Mouse (Mus musculus) gastrocnemius, adult 8-10 months (tissue): ENCODE measurements around the gene Aff3. TPM values are rescaled to one million over a fixed set of nuclear protein-coding genes. Genes with fewer than 3 reads are reported as not detected.

Source experiments
- DNase-seq, 2 experiments: peaks; one replicate each; pipeline ENCODE4 v3.0.0; 2022; ENCODE audit warnings: low spot score in 2 of 2
- total RNA-seq, 4 experiments: library from RNA; stranded (reverse); gene quantifications; 2 replicates each; pipeline ENCODE4 v1.2.4; 2022

Gene Aff3
- total RNA-seq, 4 experiments from 2014 or later, result 1.0 to 6.1 (median 1.3) TPM

DNA sequence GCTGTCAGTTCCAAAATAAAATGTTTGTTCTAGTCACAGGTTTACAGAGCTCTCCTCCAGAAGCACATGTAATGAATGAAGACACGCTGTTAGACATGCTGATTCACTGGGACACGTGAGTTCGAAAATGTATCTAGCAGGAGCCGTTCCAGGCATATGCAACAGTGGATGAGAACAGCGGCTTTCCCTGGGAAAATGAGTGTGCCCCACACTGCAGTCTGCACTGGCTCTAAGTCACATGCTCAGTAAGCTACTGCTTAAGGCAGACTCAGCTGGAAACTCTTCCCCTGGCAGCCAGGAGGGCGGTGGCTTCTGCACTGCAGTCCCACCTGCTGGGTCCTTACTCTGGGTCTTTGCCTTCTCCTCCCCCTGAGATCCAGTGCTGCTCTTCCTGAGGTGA, 271.2 kb downstream of the Aff3 start:
- DNase-seq, result no peak

GRCm38 (mm10) chr1:38392928-38393327, 271.8 kb downstream of the Aff3 start:
- peak; percentile 51 to 59 for DNase-seq

DNA sequence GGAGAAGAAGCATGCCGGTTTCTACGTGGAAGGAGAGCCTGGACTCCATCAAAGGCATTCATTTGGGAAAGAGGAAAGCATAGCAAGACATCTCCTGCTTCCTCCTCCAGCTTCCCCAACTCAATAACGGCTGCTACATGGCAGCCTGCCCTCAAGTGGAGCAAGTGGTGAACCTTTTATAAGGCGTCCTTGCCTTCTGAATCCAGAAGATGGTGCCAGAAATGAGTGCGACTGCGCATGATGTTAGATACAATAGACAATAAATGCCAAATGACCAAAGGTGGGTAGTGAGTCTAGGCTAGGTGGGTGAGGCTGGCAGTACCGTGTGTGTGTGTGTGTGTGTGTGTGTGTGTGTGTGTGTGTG, 273.9 kb downstream of the Aff3 start:
- no peak for DNase-seq

DNA sequence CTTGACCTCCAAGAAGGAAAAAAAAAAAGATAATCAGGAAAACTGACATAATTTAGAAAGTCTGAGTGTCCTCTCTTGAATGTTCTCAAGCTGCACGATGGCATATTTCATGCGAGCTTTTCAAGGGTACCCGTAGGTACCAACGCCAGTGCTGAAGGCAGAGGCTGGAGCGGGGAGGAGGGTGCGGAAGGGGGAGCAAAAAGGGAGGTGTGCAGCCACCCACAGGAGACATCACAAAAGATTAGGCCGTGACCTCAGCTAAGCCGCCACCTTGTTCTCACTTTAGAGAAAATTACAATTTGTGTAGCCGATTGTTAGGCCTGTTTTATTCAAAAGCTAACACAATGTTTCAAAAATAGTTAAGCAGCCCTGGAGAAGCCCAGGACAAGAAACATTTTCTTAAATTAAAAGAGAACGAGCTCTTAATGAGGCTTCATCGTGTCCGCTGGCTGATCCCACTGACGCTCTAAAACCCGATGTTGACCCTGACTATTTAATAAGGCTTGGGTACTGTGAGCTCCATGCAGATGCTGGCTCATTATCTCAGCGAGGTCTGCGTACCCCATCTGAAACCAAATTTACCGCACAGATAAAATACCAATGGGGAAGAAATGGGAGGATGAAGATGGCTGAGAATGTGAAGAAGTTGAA, 274.4 kb downstream of the Aff3 start:
- no peak for DNase-seq

DNA sequence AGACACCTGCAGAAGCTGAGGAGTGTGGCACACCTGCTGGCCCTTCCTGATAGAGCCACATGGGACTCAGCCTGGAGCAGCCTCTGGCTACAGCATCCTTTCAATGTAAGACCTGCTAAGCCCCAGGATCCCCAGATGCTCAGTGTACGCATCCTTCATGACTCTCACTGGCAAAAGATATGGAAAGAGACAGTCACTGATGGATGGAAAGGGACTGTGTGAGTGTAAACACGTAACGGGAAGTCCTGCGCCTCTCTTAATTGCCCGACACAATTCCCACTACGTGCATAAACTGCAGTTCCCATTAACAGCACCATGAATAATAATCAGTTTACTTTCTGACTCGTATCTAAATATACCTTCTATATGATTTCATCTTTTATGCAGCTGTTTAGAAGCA, 275.2 kb downstream of the Aff3 start:
- no peak for DNase-seq

GRCm38 (mm10) chr1:38388466-38388865, 276.3 kb downstream of the Aff3 start:
- no peak for DNase-seq

DNA sequence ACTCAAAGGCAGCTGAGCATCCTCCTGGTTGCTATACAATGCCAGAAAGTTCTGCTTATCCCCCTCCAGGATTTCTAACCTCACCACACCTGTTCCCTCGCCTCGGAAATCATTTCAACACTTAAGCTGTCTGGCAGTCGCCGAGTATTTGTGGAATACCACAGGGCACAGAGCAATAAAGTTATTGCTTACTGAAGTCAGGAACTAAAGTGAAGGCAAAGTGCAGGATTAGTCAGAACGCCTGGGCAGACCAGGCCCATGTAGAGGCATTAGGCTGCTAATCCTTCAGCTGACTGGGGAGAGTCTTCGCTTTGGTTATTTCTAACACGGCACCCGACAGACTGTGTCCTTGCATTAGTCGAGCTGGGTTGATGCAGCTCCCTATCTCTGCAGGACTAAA, 277.3 kb downstream of the Aff3 start:
- no peak for DNase-seq

GRCm38 (mm10) chr1:38384457-38385121, 280.2 kb downstream of the Aff3 start:
- no peak for DNase-seq

- no peak for DNase-seq
Observed at GRCm38 (mm10) chr1:38384010-38384409, 280.7 kb downstream of the Aff3 start.

DNA sequence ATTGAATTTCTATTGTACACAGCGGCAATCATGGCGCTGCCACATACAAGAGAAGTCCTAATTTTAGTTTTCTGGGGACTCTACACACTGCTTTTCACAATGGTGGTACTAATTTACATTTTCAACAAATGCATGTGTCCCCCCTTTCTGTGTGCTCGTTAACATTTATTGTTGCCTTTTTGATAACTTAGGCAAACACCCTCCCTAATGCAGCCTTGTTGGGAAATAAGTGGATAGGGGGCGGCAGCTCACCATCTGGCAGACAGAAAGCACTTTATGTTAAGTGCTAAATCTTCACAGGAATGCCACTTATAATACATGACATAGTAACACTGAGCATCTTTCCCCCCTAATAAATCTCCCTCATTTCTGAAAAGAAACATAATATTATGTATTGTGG, 282.1 kb downstream of the Aff3 start:
- DNase-seq, result no peak

GRCm38 (mm10) chr1:38377930-38378329, 286.8 kb downstream of the Aff3 start:
- DNase-seq, result no peak

- no peak for DNase-seq
Observed at GRCm38 (mm10) chr1:38369166-38369565, 295.6 kb downstream of the Aff3 start.

DNA sequence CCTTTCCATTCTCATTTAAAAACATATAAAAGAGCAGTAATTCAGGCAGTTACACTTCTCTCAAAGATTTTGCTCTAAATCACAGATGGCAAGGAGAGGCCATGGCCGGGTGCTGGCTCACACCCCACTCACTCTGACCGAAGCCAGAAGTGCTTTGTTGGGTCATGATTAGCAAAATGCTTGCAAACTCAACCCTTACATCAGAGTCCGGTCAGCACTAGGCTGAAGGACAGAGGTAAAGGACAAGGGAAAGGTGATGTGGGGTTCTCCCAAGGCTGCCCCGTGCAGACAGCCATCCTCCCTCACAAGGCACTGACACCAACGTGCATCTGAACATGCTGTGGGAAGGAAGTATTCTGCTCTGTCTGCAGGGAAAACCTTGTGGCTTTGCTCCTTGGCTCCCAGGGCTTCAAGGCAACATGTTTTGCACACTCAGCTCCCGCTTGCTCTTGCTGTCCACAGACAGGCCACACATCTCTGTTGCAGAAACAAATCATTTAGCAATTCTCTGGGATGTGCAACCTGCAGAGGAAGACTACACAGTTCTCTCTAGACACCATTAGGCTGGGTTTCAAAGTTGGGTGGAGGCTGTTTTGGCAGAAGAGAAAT, 296.6 kb downstream of the Aff3 start:
- no peak for DNase-seq

GRCm38 (mm10) chr1:38367404-38368080, 297.2 kb downstream of the Aff3 start:
- DNase-seq, result no peak

- no peak for DNase-seq
Observed at GRCm38 (mm10) chr1:38363856-38364255, 300.9 kb downstream of the Aff3 start.

DNA sequence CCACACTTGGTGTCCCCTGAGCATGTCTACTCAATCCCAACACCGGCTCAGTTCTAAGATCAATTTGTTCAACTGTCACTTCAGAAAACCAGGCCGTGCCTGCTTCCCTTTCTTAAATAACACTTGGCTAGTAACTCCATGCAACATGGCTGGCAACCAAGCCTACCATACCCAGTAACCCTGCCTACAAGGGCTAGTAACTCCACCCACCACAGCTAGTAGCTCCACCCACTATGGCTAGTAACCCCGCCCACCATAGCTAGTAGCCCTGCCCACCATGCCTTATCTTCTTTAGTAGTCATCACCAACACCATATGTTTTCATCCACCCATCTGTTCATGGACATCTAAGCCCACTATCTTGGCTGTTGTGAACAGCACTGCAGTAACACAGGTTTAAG, 302.5 kb downstream of the Aff3 start:
- DNase-seq, result peak in 1 of 2 experiments; percentile 20

- peak; percentile 5 to 34 for DNase-seq
Observed at GRCm38 (mm10) chr1:38358797-38359349, 305.9 kb downstream of the Aff3 start.

DNA sequence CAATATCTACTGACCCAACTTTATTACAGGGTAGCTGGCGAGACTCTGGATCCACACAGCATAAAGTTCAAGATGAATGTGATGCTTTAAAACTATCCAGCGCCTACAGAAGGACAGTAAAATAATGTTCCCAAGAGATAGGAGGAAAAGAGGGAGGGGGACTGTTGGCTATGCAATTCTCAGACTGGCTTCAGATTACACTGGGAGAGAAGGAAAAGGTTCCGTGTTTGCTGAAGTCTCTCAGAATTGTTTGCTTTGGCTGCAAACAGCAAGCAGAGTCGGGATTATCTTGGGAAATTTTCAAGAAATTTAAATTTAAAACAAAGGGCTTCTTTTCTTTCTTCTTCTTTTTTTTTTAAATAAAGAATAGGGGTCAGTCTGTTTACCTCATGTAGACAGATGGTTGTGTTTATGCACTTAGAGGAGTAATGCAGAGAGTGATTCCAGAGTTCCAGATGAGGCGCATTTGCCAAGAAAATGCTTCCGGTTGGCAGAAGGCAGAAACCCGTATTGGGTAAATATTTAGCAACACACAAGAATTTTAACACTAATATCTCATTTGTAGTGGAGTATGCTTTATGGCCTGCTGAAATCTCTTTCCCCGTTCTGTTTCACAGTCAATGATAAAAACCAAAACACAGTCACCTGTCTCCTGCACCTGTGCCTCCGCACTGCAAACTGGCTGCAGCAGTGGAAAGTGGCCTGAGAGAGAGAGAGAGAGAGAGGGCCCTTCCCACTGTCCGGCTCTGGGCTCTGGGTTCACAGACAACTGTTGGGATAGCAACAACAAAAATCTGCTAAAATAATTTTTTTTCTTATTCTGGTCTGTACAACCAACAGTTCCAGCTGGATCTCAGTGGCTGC, 306.6 kb downstream of the Aff3 start:
- no peak for DNase-seq

- no peak for DNase-seq
Observed at GRCm38 (mm10) chr1:38354585-38354984, 310.2 kb downstream of the Aff3 start.

GRCm38 (mm10) chr1:38347346-38347745, 317.4 kb downstream of the Aff3 start:
- no peak for DNase-seq

DNA sequence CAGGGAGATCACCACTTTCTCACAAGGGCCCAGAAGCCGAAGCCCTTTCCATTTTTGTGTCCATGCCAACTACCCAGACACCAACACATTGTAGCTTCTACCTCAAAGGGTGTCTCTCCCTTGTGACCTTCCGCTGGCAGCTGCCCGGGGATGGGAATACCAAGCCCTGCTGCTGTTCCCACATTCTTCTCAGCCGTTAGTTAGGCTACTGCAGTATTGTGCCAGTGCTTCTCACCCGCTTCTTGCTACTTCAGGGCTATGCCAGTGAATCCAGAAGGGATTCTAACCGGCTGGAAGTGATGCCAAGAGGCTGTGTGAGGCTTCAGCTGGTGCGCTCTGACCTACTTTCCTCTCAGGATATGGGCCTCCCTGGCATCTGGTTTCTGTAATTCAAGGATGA, 330.5 kb downstream of the Aff3 start:
- peak; percentile 14 to 52 for DNase-seq
